Mouse (Mus musculus) monocyte, adult 5-6 weeks (primary cell): ENCODE data around the gene Hist1h3e. TPM values are rescaled to one million over a fixed set of nuclear protein-coding genes. Genes with fewer than 3 reads are reported as not detected.
"Not testable (repeated sequence)": the region's sequence is repeated elsewhere in the genome, so short reads cannot be mapped to it uniquely, and the experiment has no call there.

Source experiments
- ATAC-seq: fragments of 153-309, 156-312 bp; replicated peaks from 2 replicates; pipeline ENCODE4 v1.8.0; 2017; ENCODE audit warnings: mild to moderate bottlenecking; ENCODE audit not compliant: low TSS enrichment, insufficient number of reproducible peaks, severe bottlenecking, poor library complexity, low FRiP score
- total RNA-seq: library from RNA; stranded (forward); fragments of 200-1000, 200-491, 200-594 nt; gene quantifications from 3 replicates; pipeline ENCODE4 v1.2.3, GENCODE M21; 2017

Gene Hist1h3e
- total RNA-seq, result 12.4 to 48.1 TPM (median 39.4 TPM) in 3 replicates

GRCm38 (mm10) chr13:23561883-23562659, at the start of gene Hist1h3e:
Gene Hist1h3e, minus strand, starts transcription at chr13:23562369.
- peak; percentile 98 for ATAC-seq

- no peak for ATAC-seq
Observed at GRCm38 (mm10) chr13:23611638-23612037, 49.5 kb upstream of the Hist1h3e start.

GRCm38 (mm10) chr13:23610393-23610792, 48.2 kb upstream of the Hist1h3e start:
- ATAC-seq, result no peak

GRCm38 (mm10) chr13:23609844-23610243, 47.7 kb upstream of the Hist1h3e start:
- no peak for ATAC-seq

GRCm38 (mm10) chr13:23609209-23609608, 47.0 kb upstream of the Hist1h3e start:
- ATAC-seq, result no peak

- no peak for ATAC-seq
Observed at GRCm38 (mm10) chr13:23605052-23605451, 42.9 kb upstream of the Hist1h3e start.

- no peak for ATAC-seq
Observed at GRCm38 (mm10) chr13:23604452-23604851, 42.3 kb upstream of the Hist1h3e start.

GRCm38 (mm10) chr13:23603182-23603699, 41.1 kb upstream of the Hist1h3e start:
- ATAC-seq, result no peak

GRCm38 (mm10) chr13:23597957-23598356, 35.8 kb upstream of the Hist1h3e start:
- ATAC-seq, result peak; percentile 68; the same call in 1 of the 2 replicates

- no peak for ATAC-seq
Observed at GRCm38 (mm10) chr13:23595622-23596372, 33.6 kb upstream of the Hist1h3e start.

- ATAC-seq, result no peak
Observed at GRCm38 (mm10) chr13:23595185-23595584, 33.0 kb upstream of the Hist1h3e start.

GRCm38 (mm10) chr13:23593051-23593770, 31.0 kb upstream of the Hist1h3e start:
- ATAC-seq, result no peak

- ATAC-seq, result no peak
Observed at GRCm38 (mm10) chr13:23592614-23593013, 30.4 kb upstream of the Hist1h3e start.

GRCm38 (mm10) chr13:23591886-23592285, 29.7 kb upstream of the Hist1h3e start:
- ATAC-seq, result not testable (repeated sequence)

GRCm38 (mm10) chr13:23591206-23591605, 29.0 kb upstream of the Hist1h3e start:
- ATAC-seq, result no peak

- no peak for ATAC-seq
Observed at GRCm38 (mm10) chr13:23586940-23587225, 24.7 kb upstream of the Hist1h3e start.

GRCm38 (mm10) chr13:23586099-23586939, 24.1 kb upstream of the Hist1h3e start:
- ATAC-seq, result no peak

GRCm38 (mm10) chr13:23585442-23586098, 23.4 kb upstream of the Hist1h3e start:
- peak; percentile 78 for ATAC-seq
